Mouse (Mus musculus) myocyte (in vitro differentiated cells): ENCODE results near the gene Myh15. TPM values are rescaled to one million over a fixed set of nuclear protein-coding genes. Genes with fewer than 3 reads are reported as not detected.

ENCODE experiments used
- polyA plus RNA-seq: library from polyadenylated mRNA; unstranded; fragments of >200 nt; fragmentation: generic; extraction: Trizol; gene quantifications from one replicate; pipeline ENCODE4 v1.2.1, GENCODE M21; 2012; ENCODE audit warnings: missing spikeins

Gene Myh15
- polyA plus RNA-seq, 1 experiment: not detected

Other genes starting within 250 kb of the Myh15 start
- not detected for gene Retnlb, start 240.6 kb upstream of the Myh15 start, polyA plus RNA-seq
- gene Retnla, start 214.9 kb upstream of the Myh15 start, polyA plus RNA-seq: not detected
- not detected for gene Retnlg, start 184.9 kb upstream of the Myh15 start, polyA plus RNA-seq
- 2.8 TPM for gene Dzip3, start 63.3 kb upstream of the Myh15 start, polyA plus RNA-seq
- 4.6 TPM for gene Cip2a, start 63.3 kb upstream of the Myh15 start, polyA plus RNA-seq